Mouse (Mus musculus) adipose tissue, adult 10 weeks (tissue): Measurements from ENCODE around the gene Crocc. TPM values are rescaled to one million over a fixed set of nuclear protein-coding genes. Genes with fewer than 3 reads are reported as not detected.

Experiments
- polyA plus RNA-seq: library from polyadenylated mRNA; stranded (reverse); fragments of 350-450 nt; fragmentation: Illumina TruSeq; extraction: RNeasy Lipid Tissue Mini Kit (QIAGEN cat#74804); gene quantifications from one replicate; pipeline ENCODE4 v1.2.3, GENCODE M21; 2014; ENCODE audit warnings: low read depth, low replicate concordance

Gene Crocc
- polyA plus RNA-seq: 15.9 TPM

GRCm38 (mm10) chr4:141060426-141061301, at the start of gene Crocc:
Crocc (minus strand) TSS chr4:141060550.

GRCm38 (mm10) chr4:141088033-141088432, 27.7 kb upstream of the Crocc start, which contains the start of gene Spata21:
Spata21 (plus strand) TSS chr4:141088333.

GRCm38 (mm10) chr4:141077681-141078509, 17.5 kb upstream of the Crocc start, which contains the start of gene Necap2:
Necap2 (minus strand) TSS chr4:141078357.

GRCm38 (mm10) chr4:141010118-141010517, 50.2 kb downstream of the Crocc start, which contains the start of gene Mfap2:
Mfap2 (plus strand) TSS chr4:141010418.

GRCm38 (mm10) chr4:140986711-140987395, 73.5 kb downstream of the Crocc start, which contains the start of gene Atp13a2:
Atp13a2 (plus strand) TSS chr4:140986873.

Other genes with a start within 250 kb of the Crocc start
- 0.09 TPM for gene Padi3, start 249.9 kb downstream of the Crocc start, polyA plus RNA-seq
- gene Padi1, start 214.8 kb downstream of the Crocc start, polyA plus RNA-seq: 0.20 TPM
- gene Padi2, start 154.2 kb downstream of the Crocc start, polyA plus RNA-seq: 24.0 TPM
- 129 TPM for gene Sdhb, start 99.3 kb downstream of the Crocc start, polyA plus RNA-seq
- gene Atp13a2, start 73.7 kb downstream of the Crocc start, polyA plus RNA-seq: 28.6 TPM
- gene Mfap2, start 50.1 kb downstream of the Crocc start, polyA plus RNA-seq: 16.9 TPM
- gene Necap2, start 17.8 kb upstream of the Crocc start, polyA plus RNA-seq: 53.0 TPM
- gene Spata21, start 27.8 kb upstream of the Crocc start, polyA plus RNA-seq: 14.1 TPM
- 40.6 TPM for gene Szrd1, start 79.2 kb upstream of the Crocc start, polyA plus RNA-seq
- gene Fbxo42, start 87.4 kb upstream of the Crocc start, polyA plus RNA-seq: 9.8 TPM
- 0.78 TPM for gene Rsg1, start 153.4 kb upstream of the Crocc start, polyA plus RNA-seq
- gene Arhgef19, start 178.9 kb upstream of the Crocc start, polyA plus RNA-seq: 5.9 TPM
- gene Epha2, start 240.7 kb upstream of the Crocc start, polyA plus RNA-seq: 4.4 TPM